Mouse (Mus musculus): ENCODE measurements around the gene Gm11565. TPM values are rescaled to one million over a fixed set of nuclear protein-coding genes. Genes with fewer than 3 reads are reported as not detected.

The Gm11565 gene
- not detected for polyA plus RNA-seq (2014; fragmentation: Illumina TruSeq; extraction: RNeasy Lipid Tissue Mini Kit (QIAGEN cat#74804); ENCODE audit: low read depth, low replicate concordance)

DNA sequence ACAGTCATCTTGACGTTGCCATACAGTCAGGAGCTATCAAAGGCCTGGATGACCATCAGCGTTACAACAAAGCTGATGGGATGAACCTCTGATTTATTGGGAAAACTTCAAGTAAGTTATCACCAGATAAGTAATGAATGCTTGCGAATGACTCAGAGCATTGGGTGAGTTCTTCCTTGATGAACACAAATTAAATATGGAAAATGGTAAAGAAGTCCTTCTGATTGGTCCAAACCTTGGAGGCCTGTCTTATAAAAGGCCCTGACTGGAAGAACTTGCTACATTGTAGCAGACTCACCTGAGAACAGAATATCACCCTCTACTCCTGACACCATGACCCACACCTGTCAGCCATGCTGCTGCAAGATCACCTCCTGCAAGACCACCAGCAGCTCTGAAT lies at the start of gene Gm11565:
Gene Gm11565, plus strand, starts transcription at position 301 of the 400 bp plus-strand sequence.

DNA sequence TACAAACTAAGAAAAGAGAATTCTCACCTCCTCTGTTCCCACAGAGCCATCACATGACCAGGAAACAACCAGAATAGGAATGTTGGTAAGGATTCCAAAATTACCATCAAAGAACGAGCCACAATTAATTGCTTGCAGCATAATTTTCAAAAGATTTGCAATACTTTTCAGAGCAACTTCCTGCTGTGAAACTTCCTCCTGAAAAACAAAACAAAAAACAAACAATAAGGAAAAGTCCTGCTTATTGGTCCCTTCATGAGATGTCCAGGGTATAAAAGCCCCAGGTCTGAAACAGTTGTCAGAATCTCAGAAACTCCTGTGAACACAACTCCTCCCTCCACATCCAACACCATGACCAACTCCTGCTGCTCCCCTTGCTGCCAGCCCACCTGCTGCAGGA lies 41.5 kb upstream of the Gm11565 start, which contains the start of gene Krtap9-1:
Gene Krtap9-1, plus strand, starts transcription at position 301 of the 400 bp plus-strand sequence.

DNA sequence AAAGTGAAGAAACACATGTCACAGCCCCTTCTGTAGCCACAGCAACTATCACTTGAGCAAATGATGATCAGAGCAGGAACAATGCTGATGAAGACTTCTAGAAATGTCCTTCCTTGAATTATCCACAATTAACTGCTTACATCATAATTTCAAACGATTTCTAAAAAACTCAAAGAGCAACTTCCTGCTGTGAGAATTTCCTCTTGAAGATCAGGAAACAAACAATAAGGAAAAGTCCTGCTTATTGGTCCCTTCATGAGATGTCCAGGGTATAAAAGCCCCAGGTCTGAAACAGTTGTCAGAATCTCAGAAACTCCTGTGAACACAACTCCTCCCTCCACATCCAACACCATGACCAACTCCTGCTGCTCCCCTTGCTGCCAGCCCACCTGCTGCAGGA lies 35.7 kb upstream of the Gm11565 start, which contains the start of gene Gm11567:
Gene Gm11567, plus strand, starts transcription at position 301 of the 400 bp plus-strand sequence.

DNA sequence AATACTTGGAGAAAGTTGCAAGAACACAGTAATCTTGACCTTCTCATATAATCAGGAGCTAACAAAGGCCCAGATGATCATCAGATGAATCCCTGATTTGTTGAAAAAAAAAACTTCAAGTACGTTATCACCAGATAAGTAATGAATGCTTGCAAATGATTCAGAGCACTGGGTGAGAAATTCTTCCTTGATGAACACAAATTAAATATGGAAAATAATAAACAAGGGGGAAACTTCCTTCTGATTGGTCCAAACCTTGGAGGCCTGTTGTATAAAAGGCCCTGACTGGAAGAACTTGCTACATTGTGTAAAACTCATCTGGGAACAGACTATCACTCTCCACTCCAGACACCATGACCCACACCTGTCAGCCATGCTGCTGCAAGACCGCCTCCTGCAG lies 6.9 kb upstream of the Gm11565 start, which contains the start of gene Krtap31-1:
Gene Krtap31-1, plus strand, starts transcription at position 301 of the 400 bp plus-strand sequence.

DNA sequence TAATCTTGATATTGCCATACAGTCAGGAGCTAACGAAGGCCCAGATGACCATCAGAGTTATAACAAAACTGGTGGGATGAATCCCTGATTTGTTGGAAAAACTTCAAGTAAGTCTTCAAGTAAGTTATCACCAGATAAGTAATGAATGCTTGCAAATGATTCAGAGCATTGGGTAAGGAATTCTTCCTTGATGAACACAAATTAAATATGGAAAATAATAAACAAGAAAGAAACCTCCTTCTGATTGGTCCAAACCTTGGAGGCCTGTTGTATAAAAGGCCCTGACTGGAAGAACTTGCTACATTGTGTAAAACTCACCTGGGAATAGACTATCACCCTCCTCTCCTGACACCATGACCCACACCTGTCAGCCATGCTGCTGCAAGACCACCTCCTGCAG lies 21.4 kb downstream of the Gm11565 start, which contains the start of gene Krtap31-2:
Gene Krtap31-2, plus strand, starts transcription at position 301 of the 400 bp plus-strand sequence.

DNA sequence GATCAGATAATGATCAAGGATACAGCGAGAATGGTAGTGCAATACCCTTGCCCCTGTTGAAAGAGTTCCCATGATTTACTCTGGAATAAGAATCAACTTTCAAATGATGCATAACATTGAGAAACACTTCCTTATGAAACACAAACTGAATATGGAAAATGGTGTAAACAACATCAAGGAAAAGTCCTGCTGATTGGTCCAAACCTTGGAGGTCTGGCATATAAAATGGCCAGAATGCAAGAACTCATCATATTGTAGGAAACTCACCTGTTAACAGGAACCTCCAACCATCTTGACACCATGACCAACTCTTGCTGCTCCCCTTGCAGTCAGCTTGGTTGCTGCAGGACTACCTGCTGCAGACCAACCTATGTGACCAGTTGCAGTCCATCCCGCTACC lies 33.6 kb downstream of the Gm11565 start, which contains the start of gene Krtap9-5:
Gene Krtap9-5, plus strand, starts transcription at position 301 of the 400 bp plus-strand sequence.

Other genes with a start within 250 kb of the Gm11565 start
- gene Krtap4-6, start 248.8 kb upstream of the Gm11565 start, polyA plus RNA-seq (2014; fragmentation: Illumina TruSeq; extraction: RNeasy Lipid Tissue Mini Kit (QIAGEN cat#74804); ENCODE audit: low read depth, low replicate concordance): not detected
- not detected for gene Gm14190, start 224.0 kb upstream of the Gm11565 start, polyA plus RNA-seq (2014; fragmentation: Illumina TruSeq; extraction: RNeasy Lipid Tissue Mini Kit (QIAGEN cat#74804); ENCODE audit: low read depth, low replicate concordance)
- not detected for gene Gm14180, start 180.5 kb upstream of the Gm11565 start, polyA plus RNA-seq (2014; fragmentation: Illumina TruSeq; extraction: RNeasy Lipid Tissue Mini Kit (QIAGEN cat#74804); ENCODE audit: low read depth, low replicate concordance)
- gene Gm11595, start 141.8 kb upstream of the Gm11565 start, polyA plus RNA-seq (2014; fragmentation: Illumina TruSeq; extraction: RNeasy Lipid Tissue Mini Kit (QIAGEN cat#74804); ENCODE audit: low read depth, low replicate concordance): not detected
- not detected for gene Krtap4-8, start 134.0 kb upstream of the Gm11565 start, polyA plus RNA-seq (2014; fragmentation: Illumina TruSeq; extraction: RNeasy Lipid Tissue Mini Kit (QIAGEN cat#74804); ENCODE audit: low read depth, low replicate concordance)
- not detected for gene Krtap4-9, start 129.6 kb upstream of the Gm11565 start, polyA plus RNA-seq (2014; fragmentation: Illumina TruSeq; extraction: RNeasy Lipid Tissue Mini Kit (QIAGEN cat#74804); ENCODE audit: low read depth, low replicate concordance)
- not detected for gene Gm11596, start 121.3 kb upstream of the Gm11565 start, polyA plus RNA-seq (2014; fragmentation: Illumina TruSeq; extraction: RNeasy Lipid Tissue Mini Kit (QIAGEN cat#74804); ENCODE audit: low read depth, low replicate concordance)
- not detected for gene Gm11569, start 115.8 kb upstream of the Gm11565 start, polyA plus RNA-seq (2014; fragmentation: Illumina TruSeq; extraction: RNeasy Lipid Tissue Mini Kit (QIAGEN cat#74804); ENCODE audit: low read depth, low replicate concordance)
- gene Gm11554, start 110.3 kb upstream of the Gm11565 start, polyA plus RNA-seq (2014; fragmentation: Illumina TruSeq; extraction: RNeasy Lipid Tissue Mini Kit (QIAGEN cat#74804); ENCODE audit: low read depth, low replicate concordance): not detected
- gene Krtap4-13, start 104.9 kb upstream of the Gm11565 start, polyA plus RNA-seq (2014; fragmentation: Illumina TruSeq; extraction: RNeasy Lipid Tissue Mini Kit (QIAGEN cat#74804); ENCODE audit: low read depth, low replicate concordance): not detected
- not detected for gene Gm11564, start 99.1 kb upstream of the Gm11565 start, polyA plus RNA-seq (2014; fragmentation: Illumina TruSeq; extraction: RNeasy Lipid Tissue Mini Kit (QIAGEN cat#74804); ENCODE audit: low read depth, low replicate concordance)
- not detected for gene 2300003K06Rik, start 76.7 kb upstream of the Gm11565 start, polyA plus RNA-seq (2014; fragmentation: Illumina TruSeq; extraction: RNeasy Lipid Tissue Mini Kit (QIAGEN cat#74804); ENCODE audit: low read depth, low replicate concordance)
- not detected for gene Krtap4-16, start 63.1 kb upstream of the Gm11565 start, polyA plus RNA-seq (2014; fragmentation: Illumina TruSeq; extraction: RNeasy Lipid Tissue Mini Kit (QIAGEN cat#74804); ENCODE audit: low read depth, low replicate concordance)
- gene Gm11568, start 56.8 kb upstream of the Gm11565 start, polyA plus RNA-seq (2014; fragmentation: Illumina TruSeq; extraction: RNeasy Lipid Tissue Mini Kit (QIAGEN cat#74804); ENCODE audit: low read depth, low replicate concordance): not detected
- not detected for gene Gm11559, start 50.3 kb upstream of the Gm11565 start, polyA plus RNA-seq (2014; fragmentation: Illumina TruSeq; extraction: RNeasy Lipid Tissue Mini Kit (QIAGEN cat#74804); ENCODE audit: low read depth, low replicate concordance)
- gene Krtap9-1, start 41.4 kb upstream of the Gm11565 start, polyA plus RNA-seq (2014; fragmentation: Illumina TruSeq; extraction: RNeasy Lipid Tissue Mini Kit (QIAGEN cat#74804); ENCODE audit: low read depth, low replicate concordance): not detected
- not detected for gene Gm11567, start 35.6 kb upstream of the Gm11565 start, polyA plus RNA-seq (2014; fragmentation: Illumina TruSeq; extraction: RNeasy Lipid Tissue Mini Kit (QIAGEN cat#74804); ENCODE audit: low read depth, low replicate concordance)
- gene Krtap31-1, start 6.8 kb upstream of the Gm11565 start, polyA plus RNA-seq (2014; fragmentation: Illumina TruSeq; extraction: RNeasy Lipid Tissue Mini Kit (QIAGEN cat#74804); ENCODE audit: low read depth, low replicate concordance): not detected
- not detected for gene Krtap31-2, start 21.5 kb downstream of the Gm11565 start, polyA plus RNA-seq (2014; fragmentation: Illumina TruSeq; extraction: RNeasy Lipid Tissue Mini Kit (QIAGEN cat#74804); ENCODE audit: low read depth, low replicate concordance)
- not detected for gene Krtap9-5, start 33.7 kb downstream of the Gm11565 start, polyA plus RNA-seq (2014; fragmentation: Illumina TruSeq; extraction: RNeasy Lipid Tissue Mini Kit (QIAGEN cat#74804); ENCODE audit: low read depth, low replicate concordance)
- not detected for gene Krtap29-1, start 64.3 kb downstream of the Gm11565 start, polyA plus RNA-seq (2014; fragmentation: Illumina TruSeq; extraction: RNeasy Lipid Tissue Mini Kit (QIAGEN cat#74804); ENCODE audit: low read depth, low replicate concordance)
- not detected for gene Krtap16-1, start 71.8 kb downstream of the Gm11565 start, polyA plus RNA-seq (2014; fragmentation: Illumina TruSeq; extraction: RNeasy Lipid Tissue Mini Kit (QIAGEN cat#74804); ENCODE audit: low read depth, low replicate concordance)
- gene Krtap17-1, start 79.2 kb downstream of the Gm11565 start, polyA plus RNA-seq (2014; fragmentation: Illumina TruSeq; extraction: RNeasy Lipid Tissue Mini Kit (QIAGEN cat#74804); ENCODE audit: low read depth, low replicate concordance): not detected
- gene Krt33a, start 101.5 kb downstream of the Gm11565 start, polyA plus RNA-seq (2014; fragmentation: Illumina TruSeq; extraction: RNeasy Lipid Tissue Mini Kit (QIAGEN cat#74804); ENCODE audit: low read depth, low replicate concordance): not detected
- not detected for gene Krt33b, start 115.1 kb downstream of the Gm11565 start, polyA plus RNA-seq (2014; fragmentation: Illumina TruSeq; extraction: RNeasy Lipid Tissue Mini Kit (QIAGEN cat#74804); ENCODE audit: low read depth, low replicate concordance)
- gene Krt34, start 126.8 kb downstream of the Gm11565 start, polyA plus RNA-seq (2014; fragmentation: Illumina TruSeq; extraction: RNeasy Lipid Tissue Mini Kit (QIAGEN cat#74804); ENCODE audit: low read depth, low replicate concordance): not detected
- not detected for gene Krt31, start 135.8 kb downstream of the Gm11565 start, polyA plus RNA-seq (2014; fragmentation: Illumina TruSeq; extraction: RNeasy Lipid Tissue Mini Kit (QIAGEN cat#74804); ENCODE audit: low read depth, low replicate concordance)
- not detected for gene Krt32, start 173.5 kb downstream of the Gm11565 start, polyA plus RNA-seq (2014; fragmentation: Illumina TruSeq; extraction: RNeasy Lipid Tissue Mini Kit (QIAGEN cat#74804); ENCODE audit: low read depth, low replicate concordance)
- gene Krt35, start 181.5 kb downstream of the Gm11565 start, polyA plus RNA-seq (2014; fragmentation: Illumina TruSeq; extraction: RNeasy Lipid Tissue Mini Kit (QIAGEN cat#74804); ENCODE audit: low read depth, low replicate concordance): not detected
- gene Krt36, start 190.9 kb downstream of the Gm11565 start, polyA plus RNA-seq (2014; fragmentation: Illumina TruSeq; extraction: RNeasy Lipid Tissue Mini Kit (QIAGEN cat#74804); ENCODE audit: low read depth, low replicate concordance): not detected
- gene Krt13, start 206.8 kb downstream of the Gm11565 start, polyA plus RNA-seq (2014; fragmentation: Illumina TruSeq; extraction: RNeasy Lipid Tissue Mini Kit (QIAGEN cat#74804); ENCODE audit: low read depth, low replicate concordance): not detected
- gene Krt15, start 221.2 kb downstream of the Gm11565 start, polyA plus RNA-seq (2014; fragmentation: Illumina TruSeq; extraction: RNeasy Lipid Tissue Mini Kit (QIAGEN cat#74804); ENCODE audit: low read depth, low replicate concordance): not detected
- gene Krt19, start 233.9 kb downstream of the Gm11565 start, polyA plus RNA-seq (2014; fragmentation: Illumina TruSeq; extraction: RNeasy Lipid Tissue Mini Kit (QIAGEN cat#74804); ENCODE audit: low read depth, low replicate concordance): not detected

Measured in kidney, adult 10 weeks (tissue).